Mouse (Mus musculus): ENCODE data around the gene BC025920.

- TF ChIP-seq GATA1 (IDR thresholded peaks at IDR 0.05; ENCODE audit: borderline replicate concordance, low read length): no peak
- TF ChIP-seq FLI1 (IDR thresholded peaks at IDR 0.05; ENCODE audit: low read length): no peak
Observed at GRCm38 (mm10) chr10:81559627-81560539, 46.2 kb upstream of the BC025920 start.

Measured in megakaryocyte, embryonic 14.5 days (primary cell).